ENCODE assay signal across 10 mouse cellular contexts in the genomic region with DNA sequence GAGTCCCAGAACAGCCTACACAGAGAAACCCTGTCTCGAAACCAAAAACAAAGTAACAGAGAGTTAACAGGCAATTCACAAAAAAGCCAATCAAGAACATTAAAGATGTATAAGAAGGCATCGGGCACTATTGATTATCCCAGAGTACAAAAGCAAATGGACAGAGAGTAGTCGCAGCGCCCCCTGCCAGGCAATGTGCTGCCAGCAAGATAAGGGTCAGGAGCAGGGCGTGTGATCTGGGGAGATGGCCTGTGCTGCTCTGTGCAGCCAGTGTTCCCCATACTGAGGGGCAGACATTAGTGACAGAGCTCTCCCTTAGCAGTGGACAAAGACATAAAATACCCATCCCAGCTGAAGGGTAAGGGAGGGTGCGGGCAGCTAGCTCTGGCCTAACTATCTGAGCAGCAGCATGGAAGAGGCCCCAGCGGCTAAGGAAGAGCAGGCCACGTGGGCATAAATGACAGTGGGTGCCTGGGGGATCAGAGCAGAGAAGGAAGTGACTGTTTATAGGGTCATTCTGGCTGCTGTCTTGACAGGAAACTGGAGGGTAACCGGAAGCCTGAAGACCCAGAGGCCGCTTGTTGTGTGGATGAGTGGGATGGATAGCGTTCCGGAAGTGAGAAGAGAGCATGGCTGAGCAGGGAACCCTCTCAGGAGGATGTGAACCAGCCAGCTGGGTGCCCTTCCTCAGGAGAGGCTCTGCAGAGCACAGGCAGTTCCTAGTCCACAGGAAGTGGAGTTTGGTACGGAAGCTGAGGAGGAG. TPM values are rescaled to one million over a fixed set of nuclear protein-coding genes. Genes with fewer than 3 reads are reported as not detected.
DNase-seq lines count a peak whose midpoint lies in the region; ATAC-seq and TF ChIP-seq lines count a peak whose summit lies in the region.
"Had no signal": no experiment of that assay in that cellular context is flagged by ENCODE, and none has a peak within 500 bp of the region (broad histone marks: within the 10 kb centered on the region; RNA-seq: fewer than 3 reads in every experiment).

No protein-coding gene starts in this region.

- no peaks in the 10 kb centered on the region for H3K9me3 ChIP-seq in hindbrain, embryonic 16.5 days (ENCODE audit: control insufficient read depth, low read length)
- no peaks in the 10 kb centered on the region for H3K9me3 ChIP-seq in hindbrain, embryonic 14.5 days (ENCODE audit: control insufficient read depth, low read length)
- no peaks in the 10 kb centered on the region for H3K9me3 ChIP-seq in ES-E14 (ENCODE audit: control insufficient read depth, insufficient read depth, low read depth, low read length)
- H3K9me3 ChIP-seq in heart, postnatal 0 days (replicated peaks; ENCODE audit: control insufficient read depth, low read length) = no peaks in the 10 kb centered on the region
- H3K9me3 ChIP-seq in lung, embryonic 14.5 days (ENCODE audit: low read depth, low read length) = no peaks in the 10 kb centered on the region

- WGBS in hindbrain, embryonic 16.5 days = 85% methylated on average over 13 of the region's 13 CpGs
- WGBS in hindbrain, embryonic 14.5 days = 83% methylated on average over 13 of the region's 13 CpGs
- WGBS in heart, postnatal 0 days = 60% methylated on average over 13 of the region's 13 CpGs
- WGBS in lung, embryonic 14.5 days = 66% methylated on average over 13 of the region's 13 CpGs

- no peak for DNase-seq in hindbrain, embryonic 14.5 days (ENCODE audit: low spot score)
- DNase-seq in ES-E14 (ENCODE audit: low read depth, low spot score) = no peak
- DNase-seq in heart, postnatal 0 days (ENCODE audit: low spot score) = peak; percentile 23
- DNase-seq in lung, embryonic 14.5 days = peak; percentile 60
- DNase-seq in gastrocnemius, postnatal 4 days (ENCODE audit: low spot score in 2 of 2) = no peak
- DNase-seq: cerebellum, adult 11-12 months; midbrain, embryonic 14.5 days; right cerebral cortex, adult 18-20 months had no signal

- H3K4me2 ChIP-seq in hindbrain, embryonic 16.5 days (ENCODE audit: low read length) = no peak overlapping the region
- no peak overlapping the region for H3K4me2 ChIP-seq in hindbrain, embryonic 14.5 days (replicated peaks)
- no peak overlapping the region for H3K4me2 ChIP-seq in heart, postnatal 0 days (ENCODE audit: low read depth, low read length)
- no peak overlapping the region for H3K4me2 ChIP-seq in lung, embryonic 14.5 days

- H3K27ac ChIP-seq in hindbrain, embryonic 16.5 days (ENCODE audit: low read depth, low read length) = peak overlapping the region; percentile 34; the same call in 1 of the 2 replicates
- no peak overlapping the region for H3K27ac ChIP-seq in hindbrain, embryonic 14.5 days
- peak overlapping the region; percentile 45; the same call in 1 of the 2 replicates for H3K27ac ChIP-seq in ES-E14 (ENCODE audit: insufficient read depth, low read depth, low read length, poor library complexity, severe bottlenecking)
- H3K27ac ChIP-seq in heart, postnatal 0 days (ENCODE audit: low read depth) = 0 out of 2 replicates have a peak overlapping the region, but pooled peaks have one; percentile 3
- peak overlapping the region; percentile 20; the same call in 1 of the 2 replicates for H3K27ac ChIP-seq in lung, embryonic 14.5 days (ENCODE audit: low read depth)

- TF ChIP-seq CTCF in heart, postnatal 0 days (IDR thresholded peaks at IDR 0.05; ENCODE audit: low read depth) = no peak
- peak; percentile 42; the same call in 1 of the 2 replicates for TF ChIP-seq CTCF in lung, embryonic 14.5 days (IDR thresholded peaks at IDR 0.05; ENCODE audit: low read depth)

- no peak overlapping the region for H3K4me3 ChIP-seq in hindbrain, embryonic 16.5 days (ENCODE audit: low read length)
- H3K4me3 ChIP-seq in hindbrain, embryonic 14.5 days (replicated peaks; ENCODE audit: low read length) = no peak overlapping the region
- no peak overlapping the region for H3K4me3 ChIP-seq in ES-E14 (ENCODE audit: insufficient read depth in 1 of 2, low read depth in 1 of 2, low read length in 2 of 2, poor library complexity in 1 of 2, severe bottlenecking in 1 of 2)
- no peak overlapping the region for H3K4me3 ChIP-seq in heart, postnatal 0 days (ENCODE audit: low read depth, low read length)
- no peak overlapping the region for H3K4me3 ChIP-seq in lung, embryonic 14.5 days (ENCODE audit: low read depth, low read length)

- in situ Hi-C loops in ES-E14 (cut with MboI; ENCODE audit: low sequenced_read_pairs in 2 of 2, unreplicated experiment in 2 of 2) = no loop called here

- no peak overlapping the region for H3K9ac ChIP-seq in hindbrain, embryonic 16.5 days (ENCODE audit: low read depth, low read length)
- no peak overlapping the region for H3K9ac ChIP-seq in hindbrain, embryonic 14.5 days
- no peak overlapping the region for H3K9ac ChIP-seq in ES-E14 (ENCODE audit: insufficient read depth, low read depth, low read length, poor library complexity, severe bottlenecking)
- no peak overlapping the region for H3K9ac ChIP-seq in heart, postnatal 0 days (replicated peaks; ENCODE audit: low read depth, low read length)
- H3K9ac ChIP-seq in lung, embryonic 14.5 days = no peak overlapping the region

- H3K36me3 ChIP-seq in hindbrain, embryonic 16.5 days (ENCODE audit: control insufficient read depth, insufficient read depth, low read length) = no peaks in the 10 kb centered on the region
- no peaks in the 10 kb centered on the region; the same call in 1 of the 2 replicates for H3K36me3 ChIP-seq in hindbrain, embryonic 14.5 days (replicated peaks; ENCODE audit: control insufficient read depth, insufficient read depth)
- H3K36me3 ChIP-seq in ES-E14 (ENCODE audit: control insufficient read depth, insufficient read depth, low read length, poor library complexity, severe bottlenecking) = peaks cover 2% of the 10 kb centered on the region; the same call in 1 of the 2 replicates
- H3K36me3 ChIP-seq in heart, postnatal 0 days (replicated peaks; ENCODE audit: control insufficient read depth, insufficient read depth, low read length) = peaks cover 4% of the 10 kb centered on the region; the same call in 1 of the 2 replicates
- H3K36me3 ChIP-seq in lung, embryonic 14.5 days (ENCODE audit: insufficient read depth) = peaks cover 40% of the 10 kb centered on the region

- ATAC-seq in hindbrain, embryonic 16.5 days = no peak
- no peak for ATAC-seq in hindbrain, embryonic 14.5 days (ENCODE audit: low FRiP score)
- ATAC-seq in heart, postnatal 0 days (ENCODE audit: insufficient read depth, low read depth) = no peak
- no peak for ATAC-seq in lung, embryonic 14.5 days (ENCODE audit: insufficient read depth)
- no peak for ATAC-seq in CD4-positive, CD25-positive, alpha-beta regulatory T cell, adult 4 months

- no peaks in the 10 kb centered on the region for H3K27me3 ChIP-seq in hindbrain, embryonic 16.5 days (replicated peaks; ENCODE audit: control insufficient read depth, insufficient read depth, low read length)
- no peaks in the 10 kb centered on the region for H3K27me3 ChIP-seq in hindbrain, embryonic 14.5 days (ENCODE audit: control insufficient read depth, insufficient read depth, low read length)
- no peaks in the 10 kb centered on the region for H3K27me3 ChIP-seq in heart, postnatal 0 days (ENCODE audit: control insufficient read depth, insufficient read depth, low read length)
- H3K27me3 ChIP-seq in lung, embryonic 14.5 days (ENCODE audit: insufficient read depth, low read length) = no peaks in the 10 kb centered on the region

- peaks cover 31% of the 10 kb centered on the region for H3K4me1 ChIP-seq in hindbrain, embryonic 16.5 days (ENCODE audit: control insufficient read depth, insufficient read depth, low read depth, low read length)
- H3K4me1 ChIP-seq in hindbrain, embryonic 14.5 days (replicated peaks; ENCODE audit: control insufficient read depth, insufficient read depth, low read length) = peaks cover 25% of the 10 kb centered on the region
- peaks cover 3 to 23% of the 10 kb centered on the region in 2 experiments; a peak in 3 of 4 replicates for H3K4me1 ChIP-seq in ES-E14 (ENCODE audit: control insufficient read depth in 2 of 2, insufficient read depth in 2 of 2, low read length in 2 of 2, poor library complexity in 1 of 2)
- H3K4me1 ChIP-seq in heart, postnatal 0 days (ENCODE audit: control insufficient read depth, insufficient read depth) = peaks cover 25% of the 10 kb centered on the region
- H3K4me1 ChIP-seq in lung, embryonic 14.5 days (ENCODE audit: insufficient read depth) = 0 out of 2 replicates have a peak, but pooled peaks cover 11% of the 10 kb centered on the region

- no peak for TF ChIP-seq EP300 in heart, postnatal 0 days (IDR thresholded peaks at IDR 0.05; ENCODE audit: low read depth)

RNA-seq across cellular contexts. Expression of gene Gipc1, which starts 4.2 kb away (rescaled TPM):
- 135 TPM in 2 replicates for polyA plus RNA-seq in hindbrain, embryonic 16.5 days (2015; fragmentation: Nextera tagmentation; extraction: Ambion mirVana)
- 102 and 119 TPM in 2 replicates for polyA plus RNA-seq in hindbrain, embryonic 14.5 days (2014; fragmentation: Nextera tagmentation; extraction: Ambion mirVana)
- total RNA-seq in ES-E14 (2012; rRNA removed) = 73.2 and 73.7 TPM in 2 replicates
- total RNA-seq in heart, postnatal 0 days (2014; rRNA removed; ENCODE audit: low replicate concordance) = 82.2 and 82.6 TPM in 2 replicates
- polyA plus RNA-seq in heart, postnatal 0 days (2015; fragmentation: Nextera tagmentation; extraction: Ambion mirVana) = 101 and 102 TPM in 2 replicates
- 170 and 175 TPM in 2 replicates for polyA plus RNA-seq in lung, embryonic 14.5 days (2014; fragmentation: Nextera tagmentation; extraction: Ambion mirVana)
- polyA plus RNA-seq in CD4-positive, CD25-positive, alpha-beta regulatory T cell, adult 4 months (2017; shearing (Covaris generic)) = 10 to 100 TPM; 14.8 to 21.9 TPM
- total RNA-seq in gastrocnemius, postnatal 4 days (2021) = 10 to 100 TPM; 42.5 to 51.7 TPM

RNA-seq across cellular contexts. Expression of gene Ptger1, which starts 9.8 kb away (rescaled TPM):
- polyA plus RNA-seq in hindbrain, embryonic 16.5 days (2015; fragmentation: Nextera tagmentation; extraction: Ambion mirVana) = 0.61 and 0.87 TPM in 2 replicates
- 1.8 and 1.9 TPM in 2 replicates for polyA plus RNA-seq in hindbrain, embryonic 14.5 days (2014; fragmentation: Nextera tagmentation; extraction: Ambion mirVana)
- 1.7 and 2.4 TPM in 2 replicates for total RNA-seq in ES-E14 (2012; rRNA removed)
- total RNA-seq in heart, postnatal 0 days (2014; rRNA removed; ENCODE audit: low replicate concordance) = 0.15 TPM in 1 of 2 replicates, not detected in the other
- polyA plus RNA-seq in heart, postnatal 0 days (2015; fragmentation: Nextera tagmentation; extraction: Ambion mirVana) = 0.20 and 0.32 TPM in 2 replicates
- 0.89 and 0.95 TPM in 2 replicates for polyA plus RNA-seq in lung, embryonic 14.5 days (2014; fragmentation: Nextera tagmentation; extraction: Ambion mirVana)
- polyA plus RNA-seq in CD4-positive, CD25-positive, alpha-beta regulatory T cell, adult 4 months (2017; shearing (Covaris generic)) = 1 to 10 TPM; 1.2 TPM
- under 1 TPM; 0.49 to 0.98 TPM for total RNA-seq in gastrocnemius, postnatal 4 days (2021)

RNA-seq across cellular contexts. Expression of gene Pkn1, which starts 42.3 kb away (rescaled TPM):
- 21.2 and 24.6 TPM in 2 replicates for polyA plus RNA-seq in hindbrain, embryonic 16.5 days (2015; fragmentation: Nextera tagmentation; extraction: Ambion mirVana)
- polyA plus RNA-seq in hindbrain, embryonic 14.5 days (2014; fragmentation: Nextera tagmentation; extraction: Ambion mirVana) = 30.2 and 30.4 TPM in 2 replicates
- 24.7 and 33.2 TPM in 2 replicates for total RNA-seq in ES-E14 (2012; rRNA removed)
- total RNA-seq in heart, postnatal 0 days (2014; rRNA removed; ENCODE audit: low replicate concordance) = 44.2 and 57.4 TPM in 2 replicates
- 13.0 and 14.2 TPM in 2 replicates for polyA plus RNA-seq in heart, postnatal 0 days (2015; fragmentation: Nextera tagmentation; extraction: Ambion mirVana)
- polyA plus RNA-seq in lung, embryonic 14.5 days (2014; fragmentation: Nextera tagmentation; extraction: Ambion mirVana) = 35.8 and 37.7 TPM in 2 replicates
- 10 to 100 TPM; 21.0 to 25.9 TPM for polyA plus RNA-seq in CD4-positive, CD25-positive, alpha-beta regulatory T cell, adult 4 months (2017; shearing (Covaris generic))
- 10 to 100 TPM; 56.6 to 60.0 TPM for total RNA-seq in gastrocnemius, postnatal 4 days (2021)

RNA-seq across cellular contexts. Expression of gene Dnajb1, which starts 48.7 kb away (rescaled TPM):
- 60.8 and 61.8 TPM in 2 replicates for polyA plus RNA-seq in hindbrain, embryonic 16.5 days (2015; fragmentation: Nextera tagmentation; extraction: Ambion mirVana)
- 45.8 and 47.8 TPM in 2 replicates for polyA plus RNA-seq in hindbrain, embryonic 14.5 days (2014; fragmentation: Nextera tagmentation; extraction: Ambion mirVana)
- 22.9 and 30.1 TPM in 2 replicates for total RNA-seq in ES-E14 (2012; rRNA removed)
- 17.6 and 21.3 TPM in 2 replicates for total RNA-seq in heart, postnatal 0 days (2014; rRNA removed; ENCODE audit: low replicate concordance)
- polyA plus RNA-seq in heart, postnatal 0 days (2015; fragmentation: Nextera tagmentation; extraction: Ambion mirVana) = 23.3 and 26.7 TPM in 2 replicates
- polyA plus RNA-seq in lung, embryonic 14.5 days (2014; fragmentation: Nextera tagmentation; extraction: Ambion mirVana) = 54.9 and 61.3 TPM in 2 replicates
- polyA plus RNA-seq in CD4-positive, CD25-positive, alpha-beta regulatory T cell, adult 4 months (2017; shearing (Covaris generic)) = 10 to 100 TPM; 44.9 to 62.3 TPM
- total RNA-seq in gastrocnemius, postnatal 4 days (2021) = 10 to 100 TPM; 17.7 to 20.6 TPM

RNA-seq across cellular contexts. Expression of gene Tecr, which starts 48.9 kb away (rescaled TPM):
- polyA plus RNA-seq in hindbrain, embryonic 16.5 days (2015; fragmentation: Nextera tagmentation; extraction: Ambion mirVana) = 1,512 and 1,598 TPM in 2 replicates
- 1,444 and 1,536 TPM in 2 replicates for polyA plus RNA-seq in hindbrain, embryonic 14.5 days (2014; fragmentation: Nextera tagmentation; extraction: Ambion mirVana)
- total RNA-seq in ES-E14 (2012; rRNA removed) = 246 and 386 TPM in 2 replicates
- 253 and 327 TPM in 2 replicates for total RNA-seq in heart, postnatal 0 days (2014; rRNA removed; ENCODE audit: low replicate concordance)
- 380 and 391 TPM in 2 replicates for polyA plus RNA-seq in heart, postnatal 0 days (2015; fragmentation: Nextera tagmentation; extraction: Ambion mirVana)
- 531 and 570 TPM in 2 replicates for polyA plus RNA-seq in lung, embryonic 14.5 days (2014; fragmentation: Nextera tagmentation; extraction: Ambion mirVana)
- polyA plus RNA-seq in CD4-positive, CD25-positive, alpha-beta regulatory T cell, adult 4 months (2017; shearing (Covaris generic)) = 100 to 1,000 TPM; 408 to 507 TPM
- total RNA-seq in gastrocnemius, postnatal 4 days (2021) = 100 to 1,000 TPM; 276 to 303 TPM

Comparison
In these comparisons a context has a peak if more than half of its experiments do, and no peak if none do; other contexts are left out.
1. DNase-seq: peak in heart, postnatal 0 days (single experiment) and lung, embryonic 14.5 days (single experiment); none in hindbrain, embryonic 14.5 days (single experiment), ES-E14 (single experiment) and gastrocnemius, postnatal 4 days (0 of 2).